Mouse (Mus musculus) frontal cortex, postnatal 36 days (tissue): ENCODE results near the gene Olfr111.
A peak's percentile ranks its signal among the peaks of the same experiment; 100 is the strongest.
"Not testable (repeated sequence)": the region's sequence is repeated elsewhere in the genome, so short reads cannot be mapped to it uniquely, and the experiment has no call there.

Source experiments
- DNase-seq, 2 experiments: peaks; one replicate each; pipeline ENCODE4 v3.0.0; 2022; ENCODE audit warnings: low spot score in 2 of 2

The Olfr111 gene

DNA sequence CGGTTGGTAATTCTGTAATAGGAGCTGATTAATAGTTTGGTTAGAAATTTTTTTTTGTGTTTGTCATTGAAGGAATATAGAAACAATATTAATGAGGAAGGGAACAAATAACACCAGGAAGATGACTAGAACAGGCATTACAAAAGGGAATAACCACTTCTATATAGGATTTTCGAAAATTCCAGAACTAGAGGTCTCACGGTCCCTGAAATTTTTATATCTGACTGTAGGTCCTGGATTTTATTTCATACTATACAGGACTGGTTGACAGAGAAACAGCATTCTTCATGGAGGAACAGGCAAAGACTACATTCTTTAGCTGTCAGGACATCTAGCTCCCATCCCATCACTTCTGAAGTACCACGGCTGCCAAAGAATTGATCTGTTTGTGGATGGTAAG is at the start of gene Olfr111:
TSS of gene Olfr111 (plus strand) at position 301 of the 400 bp plus-strand sequence.
- no peak for DNase-seq

DNA sequence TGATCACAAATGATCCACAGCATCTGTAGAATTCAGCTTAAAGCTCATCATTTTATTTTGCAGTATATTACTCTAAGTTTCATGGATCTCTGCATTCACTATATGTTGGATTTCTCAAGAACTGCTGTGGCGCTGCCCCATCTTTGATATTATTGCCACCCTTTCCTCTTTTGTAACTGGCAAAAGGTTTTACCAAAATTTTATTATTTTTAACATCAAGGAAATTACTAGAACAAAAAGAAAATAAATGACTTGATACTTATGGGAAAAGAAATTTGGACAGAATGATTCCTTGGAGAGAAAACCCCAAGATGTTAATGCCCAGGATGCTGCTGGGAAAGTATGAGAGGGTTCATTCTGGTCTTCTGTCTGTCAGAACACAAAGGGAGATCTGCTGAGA is 49.2 kb upstream of the Olfr111 start, which contains the start of gene Olfr109:
TSS of gene Olfr109 (plus strand) at position 301 of the 400 bp plus-strand sequence.
- no peak for DNase-seq

- DNase-seq = no peak
Observed at GRCm38 (mm10) chr17:37483452-37483851, 24.4 kb upstream of the Olfr111 start, which contains the start of gene H2-M2. Gene H2-M2, minus strand, starts transcription at chr17:37483552.

DNA sequence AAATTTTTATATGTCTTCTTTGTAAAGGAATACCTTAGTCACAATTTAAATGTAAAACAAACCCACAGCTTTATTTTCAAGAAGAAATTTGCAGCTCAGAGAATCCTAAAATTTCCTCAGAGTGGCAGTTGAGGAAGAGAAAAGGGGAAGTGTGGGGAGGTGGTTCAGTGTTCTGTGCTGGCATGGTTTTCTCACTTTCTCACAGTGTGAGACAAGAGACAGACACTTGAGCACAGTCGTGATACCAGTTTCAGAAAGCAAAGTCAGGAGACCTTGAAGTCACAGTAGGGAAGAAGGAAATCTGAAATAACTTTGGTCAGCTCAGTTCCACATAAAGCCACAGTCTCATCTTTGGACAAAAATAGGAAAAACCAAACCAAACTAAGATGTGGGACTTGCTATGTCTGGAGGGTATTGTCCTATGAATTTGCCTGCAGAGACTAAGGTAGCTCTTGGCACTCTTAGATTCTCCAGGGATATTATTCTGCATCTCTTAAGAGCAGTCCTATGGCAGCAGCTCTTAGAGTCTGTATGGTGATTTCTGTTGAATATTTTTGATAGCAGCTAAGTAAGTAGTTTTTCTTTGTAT is 15.8 kb upstream of the Olfr111 start, which contains the start of gene Olfr110:
TSS of gene Olfr110 (plus strand) at position 539 of the 589 bp plus-strand sequence.
- DNase-seq = peak; percentile 1 to 4

DNA sequence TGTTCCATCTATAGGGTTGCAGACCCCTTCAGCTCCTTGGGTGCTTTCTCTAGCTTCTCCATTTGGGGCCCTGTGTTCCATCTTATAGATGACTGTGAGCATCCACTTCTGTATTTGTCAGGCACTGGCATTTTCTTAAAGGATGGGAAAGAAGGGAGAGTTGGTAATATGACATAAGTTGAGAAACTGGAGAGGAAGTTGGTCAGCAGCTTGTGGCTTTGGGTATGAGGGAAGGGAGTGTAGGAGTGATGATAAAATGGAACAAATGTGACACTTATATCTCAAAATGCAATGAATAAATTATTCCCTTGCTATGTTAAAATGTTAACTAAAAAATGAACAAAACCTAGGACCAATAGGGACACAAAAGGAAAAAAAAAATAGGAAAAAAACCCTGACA is 16.8 kb downstream of the Olfr111 start:
- not testable (repeated sequence) for DNase-seq

DNA sequence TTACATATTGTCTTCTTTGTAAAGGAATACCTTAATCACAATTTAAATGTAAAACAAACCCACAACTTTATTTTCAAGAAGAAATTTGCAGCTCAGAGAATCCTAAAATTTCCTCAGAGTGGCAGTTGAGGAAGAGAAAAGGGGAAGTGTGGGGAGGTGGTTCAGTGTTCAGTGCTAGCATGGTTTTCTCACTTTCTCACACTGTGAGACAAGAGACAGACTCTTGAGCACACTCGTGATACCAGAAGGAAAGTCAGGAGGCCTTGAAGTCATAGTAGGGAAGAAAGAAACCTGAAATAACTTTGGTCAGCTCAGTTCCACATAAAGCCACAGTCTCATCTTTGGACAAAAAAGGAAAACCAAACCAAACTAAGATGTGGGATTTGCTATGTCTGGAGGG is 17.6 kb downstream of the Olfr111 start:
- not testable (repeated sequence) for DNase-seq

- DNase-seq = no peak
Observed at GRCm38 (mm10) chr17:37535173-37535572, 27.3 kb downstream of the Olfr111 start.

GRCm38 (mm10) chr17:37538416-37538815 is 30.6 kb downstream of the Olfr111 start:
- not testable (repeated sequence) for DNase-seq

GRCm38 (mm10) chr17:37541454-37542119 is 33.8 kb downstream of the Olfr111 start:
- DNase-seq = no peak

- DNase-seq = no peak
Observed at GRCm38 (mm10) chr17:37543800-37544435, 36.1 kb downstream of the Olfr111 start.

- DNase-seq = no peak
Observed at GRCm38 (mm10) chr17:37558913-37559615, 51.2 kb downstream of the Olfr111 start.

DNA sequence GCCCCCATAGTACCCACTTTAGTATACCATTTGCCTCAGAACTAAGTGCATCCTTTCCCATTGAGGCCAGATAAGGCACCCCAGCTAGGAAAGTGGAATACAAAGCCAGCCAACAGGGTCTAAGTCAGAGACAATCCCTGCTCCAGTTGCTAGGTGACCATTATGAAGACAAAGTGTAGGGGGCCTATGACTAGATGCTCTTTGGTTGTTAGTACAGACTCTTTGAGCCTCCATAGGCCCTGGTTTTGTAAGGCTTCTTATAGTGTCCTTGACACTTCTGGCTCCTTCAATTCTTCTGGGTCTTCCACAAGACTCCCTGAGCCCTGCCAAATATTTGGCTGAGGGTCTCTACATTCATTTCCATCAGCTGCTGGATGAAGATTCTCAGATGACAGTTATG is 61.5 kb downstream of the Olfr111 start, which contains the start of gene Olfr112:
TSS of gene Olfr112 (minus strand) at position 101 of the 400 bp plus-strand sequence.
- DNase-seq = no peak

DNA sequence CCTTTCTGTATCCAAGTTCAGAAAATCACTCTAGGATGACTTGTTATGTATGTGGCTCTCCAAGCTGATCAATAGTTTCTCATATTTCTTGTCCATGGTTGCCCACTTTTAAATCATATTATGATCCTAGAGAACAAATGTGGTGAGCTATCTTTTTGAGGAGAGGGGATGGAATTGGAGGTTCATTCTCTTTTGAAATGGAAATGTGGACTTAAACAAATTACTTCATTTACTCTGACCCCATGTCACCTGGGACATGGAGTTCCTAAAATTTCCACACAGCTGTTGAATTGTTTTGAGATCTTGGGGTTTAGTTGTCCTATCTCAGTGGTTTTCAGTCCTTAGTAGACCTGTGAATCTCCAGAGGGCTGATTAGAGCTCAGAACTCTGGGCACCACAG is 69.7 kb downstream of the Olfr111 start, which contains the start of gene Olfr113:
TSS of gene Olfr113 (minus strand) at position 101 of the 400 bp plus-strand sequence.
- DNase-seq = no peak
